Mouse (Mus musculus): ENCODE results near the gene Huwe1.

GRCm38 (mm10) chrX:151951181-151951580 lies 150.6 kb downstream of the Huwe1 start:
- no peak for TF ChIP-seq CTCF (IDR thresholded peaks at IDR 0.05; ENCODE audit: borderline replicate concordance, extremely low read depth, insufficient read depth, insufficient read length)
- no peak for TF ChIP-seq POLR2A (IDR thresholded peaks at IDR 0.05; ENCODE audit: borderline replicate concordance, extremely low read depth, insufficient read depth, insufficient read length, poor library complexity, severe bottlenecking)
